Mouse (Mus musculus): ENCODE results near the gene Ccdc77.
A peak's percentile ranks its signal among the peaks of the same experiment; 100 is the strongest.

Gene Ccdc77

DNA sequence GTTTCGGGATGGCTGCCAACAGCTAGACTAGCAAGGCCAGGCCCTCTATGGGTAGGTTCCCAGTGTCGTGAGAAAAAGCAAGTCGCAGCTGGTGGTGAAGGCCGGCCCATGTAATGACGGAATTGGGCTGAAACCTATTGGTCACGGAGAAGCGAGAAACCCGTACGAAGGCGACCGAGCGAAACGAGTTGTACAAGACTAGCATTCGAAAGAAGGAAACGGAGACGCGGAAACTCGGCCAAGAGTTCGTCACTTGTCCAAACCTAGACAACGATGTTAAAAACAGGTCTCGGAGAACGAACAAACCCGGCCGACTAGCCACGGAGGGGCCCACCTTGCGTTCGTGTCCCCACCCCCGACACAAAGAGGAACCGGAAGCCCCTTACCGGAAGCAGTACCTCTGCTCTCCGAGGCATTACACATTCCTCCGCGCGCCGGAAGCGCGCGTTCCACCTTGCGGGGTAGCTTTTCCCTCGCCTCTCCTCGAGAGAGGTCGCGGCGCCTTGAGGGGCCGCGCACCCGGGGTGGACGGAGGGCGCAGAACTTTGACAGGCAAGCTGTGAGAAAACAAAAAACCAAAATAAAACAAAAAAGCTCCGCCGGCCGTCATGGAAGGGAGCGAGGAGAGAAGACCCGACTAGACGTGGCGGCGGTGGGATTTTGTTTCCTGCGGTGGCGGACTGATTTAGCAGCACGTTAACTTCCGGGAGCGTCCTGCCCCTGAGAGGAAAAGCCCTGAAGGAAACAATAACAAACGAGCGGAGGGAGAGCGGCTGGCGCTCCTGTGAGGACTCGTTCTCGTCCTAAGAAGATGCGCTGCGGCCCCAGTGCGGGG lies at the start of gene Ccdc77, which contains the start of gene Kdm5a:
TSS of gene Ccdc77 (minus strand) at position 687 of the 835 bp plus-strand sequence.
TSS of gene Kdm5a (plus strand) at position 437 of the 835 bp plus-strand sequence.
- peak; percentile 96 for DNase-seq

DNA sequence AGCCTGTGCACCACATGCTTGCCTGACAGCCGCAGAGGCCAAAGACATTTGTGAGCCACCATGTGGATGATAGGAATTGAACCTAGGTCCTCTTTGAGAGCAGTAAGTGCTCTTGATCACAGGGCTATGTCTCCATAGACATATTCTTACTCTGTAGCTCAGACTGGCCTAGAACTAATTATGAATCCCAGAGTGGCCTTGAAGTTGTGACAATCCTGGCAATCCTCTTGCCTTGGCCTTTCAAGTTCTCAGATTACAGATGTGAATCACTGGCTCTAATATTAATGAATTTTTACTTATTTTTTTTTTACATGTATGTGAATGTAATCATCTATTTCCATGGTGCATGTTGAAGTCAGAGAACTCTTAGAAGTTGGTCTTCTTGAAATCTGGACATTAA lies 39.8 kb upstream of the Ccdc77 start:
- DNase-seq = no peak

DNA sequence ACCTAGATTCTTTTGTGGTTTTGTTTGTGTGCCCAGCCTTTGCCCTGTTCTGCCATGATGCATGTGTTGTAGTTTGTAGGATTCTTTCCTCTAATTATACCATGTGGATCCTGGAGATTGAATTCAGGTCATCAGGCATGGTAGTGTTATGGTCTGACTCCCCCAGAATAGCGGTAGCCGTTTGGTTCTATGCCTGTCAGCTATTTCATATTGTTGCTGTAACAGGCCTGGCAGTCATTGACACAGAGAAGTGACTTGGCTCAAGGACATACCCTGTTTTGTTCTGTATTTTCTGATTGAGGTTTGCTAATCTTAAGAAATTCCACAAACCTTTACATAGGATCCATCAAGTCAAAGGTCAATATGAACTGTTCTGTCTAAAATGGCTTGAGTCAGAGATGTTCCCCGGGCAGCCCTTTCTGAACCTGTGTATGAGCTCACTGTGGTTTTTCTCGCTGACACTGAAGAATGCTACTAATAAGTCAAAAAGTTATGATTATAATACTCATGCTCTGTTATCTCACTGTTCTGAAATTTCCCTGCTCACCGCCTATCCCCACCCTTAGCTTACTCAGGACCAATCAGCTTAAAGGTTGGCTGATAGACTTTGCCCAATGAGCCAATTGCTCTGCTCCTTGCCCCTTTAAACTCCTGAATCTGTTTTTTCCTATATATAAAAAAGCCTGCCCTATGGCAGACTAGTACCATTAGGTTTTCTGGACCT lies 31.6 kb upstream of the Ccdc77 start:
- DNase-seq = no peak

DNA sequence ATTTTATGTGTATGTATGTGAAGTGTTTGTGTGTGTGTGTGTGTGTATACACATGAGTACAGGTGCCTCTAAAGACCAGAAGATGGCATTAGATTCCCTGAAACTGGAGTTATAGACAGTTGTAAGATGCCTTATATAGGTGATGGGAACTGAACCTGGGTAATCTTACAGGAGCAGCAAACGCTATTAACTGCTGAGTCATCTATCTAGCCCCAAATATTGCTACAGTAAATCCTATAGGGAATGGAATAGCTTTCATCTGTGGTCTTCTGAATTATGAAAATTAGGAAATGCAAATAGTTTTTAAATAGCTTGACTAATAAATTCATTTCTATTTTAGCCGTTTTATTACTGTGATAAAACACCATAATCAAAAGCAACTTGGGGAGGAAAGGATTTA lies 28.6 kb upstream of the Ccdc77 start:
- no peak for DNase-seq

DNA sequence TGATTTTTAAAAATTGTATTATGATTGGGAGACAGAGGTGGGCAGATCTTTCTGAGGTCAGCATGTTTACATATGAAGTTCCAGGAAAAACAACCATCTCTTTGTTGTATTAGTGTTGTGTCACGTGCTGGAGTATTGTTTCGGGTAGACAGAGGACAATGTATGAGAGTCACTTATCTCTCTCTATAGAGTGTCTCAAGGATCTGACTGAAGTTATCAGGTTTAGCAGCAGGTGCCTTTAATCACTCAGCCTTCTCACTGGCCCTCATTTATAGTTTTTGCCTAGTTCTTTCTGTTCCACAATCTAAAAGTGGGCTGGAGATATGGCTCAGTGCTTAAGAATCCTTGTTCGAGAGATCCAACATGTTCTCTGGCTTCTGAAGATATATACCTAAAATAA lies 25.9 kb upstream of the Ccdc77 start:
- no peak for DNase-seq

DNA sequence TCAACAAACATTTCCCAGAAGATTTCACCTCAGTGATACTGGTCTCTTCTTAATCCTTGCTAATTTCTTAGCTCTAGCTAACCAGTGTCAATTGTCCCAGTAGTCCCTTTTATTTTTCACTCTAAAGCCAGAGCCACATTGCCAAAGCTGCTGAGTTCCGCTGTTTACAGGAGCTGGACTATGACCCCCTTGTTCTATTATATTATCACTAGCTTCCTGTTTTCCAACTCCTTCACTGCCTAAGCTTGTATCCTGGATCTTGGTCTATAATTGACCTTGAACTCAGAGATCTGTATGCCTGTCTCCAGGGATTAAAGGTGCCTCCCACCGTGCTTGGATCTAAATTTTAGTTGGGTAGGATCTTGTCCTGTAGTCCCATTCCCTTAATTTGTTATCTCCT lies 12.6 kb upstream of the Ccdc77 start:
- DNase-seq = peak; percentile 46

DNA sequence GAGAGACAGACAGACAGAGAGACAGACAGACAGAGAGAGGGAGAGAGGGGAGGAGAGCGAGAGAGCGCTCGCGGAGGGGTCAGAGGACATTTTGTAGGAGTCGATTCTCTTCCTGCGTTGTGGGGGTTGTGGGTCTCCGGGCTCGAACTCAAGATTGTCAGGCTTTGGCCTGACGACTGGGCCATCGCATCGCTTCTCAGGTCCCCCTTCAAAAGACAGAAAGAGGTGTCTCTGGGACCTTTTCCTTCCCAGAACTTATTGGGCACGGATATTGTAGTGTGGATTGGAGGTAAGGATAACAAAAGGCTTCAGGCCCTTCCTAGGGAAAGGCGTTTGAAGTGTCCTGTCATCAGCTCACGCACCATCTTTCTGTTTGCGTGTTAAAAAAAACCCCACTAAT lies 877 bp upstream of the Ccdc77 start:
- DNase-seq = no peak

DNA sequence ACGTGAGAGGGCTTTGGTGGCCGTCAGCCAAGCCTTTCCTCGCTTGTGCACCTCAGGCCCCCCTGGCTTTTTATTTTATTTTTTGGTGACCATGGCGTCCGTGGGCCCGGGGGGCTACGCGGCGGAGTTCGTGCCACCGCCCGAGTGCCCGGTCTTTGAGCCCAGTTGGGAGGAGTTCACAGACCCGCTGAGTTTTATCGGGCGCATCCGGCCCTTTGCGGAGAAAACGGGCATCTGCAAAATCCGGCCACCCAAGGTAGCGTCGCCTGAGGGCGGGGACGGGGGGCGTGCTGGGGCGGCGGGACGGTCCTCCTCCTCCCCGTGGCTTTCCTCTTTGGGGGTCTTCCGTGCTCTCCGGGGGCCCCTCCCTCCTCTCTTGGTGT lies 340 bp upstream of the Ccdc77 start:
- no peak for DNase-seq

DNA sequence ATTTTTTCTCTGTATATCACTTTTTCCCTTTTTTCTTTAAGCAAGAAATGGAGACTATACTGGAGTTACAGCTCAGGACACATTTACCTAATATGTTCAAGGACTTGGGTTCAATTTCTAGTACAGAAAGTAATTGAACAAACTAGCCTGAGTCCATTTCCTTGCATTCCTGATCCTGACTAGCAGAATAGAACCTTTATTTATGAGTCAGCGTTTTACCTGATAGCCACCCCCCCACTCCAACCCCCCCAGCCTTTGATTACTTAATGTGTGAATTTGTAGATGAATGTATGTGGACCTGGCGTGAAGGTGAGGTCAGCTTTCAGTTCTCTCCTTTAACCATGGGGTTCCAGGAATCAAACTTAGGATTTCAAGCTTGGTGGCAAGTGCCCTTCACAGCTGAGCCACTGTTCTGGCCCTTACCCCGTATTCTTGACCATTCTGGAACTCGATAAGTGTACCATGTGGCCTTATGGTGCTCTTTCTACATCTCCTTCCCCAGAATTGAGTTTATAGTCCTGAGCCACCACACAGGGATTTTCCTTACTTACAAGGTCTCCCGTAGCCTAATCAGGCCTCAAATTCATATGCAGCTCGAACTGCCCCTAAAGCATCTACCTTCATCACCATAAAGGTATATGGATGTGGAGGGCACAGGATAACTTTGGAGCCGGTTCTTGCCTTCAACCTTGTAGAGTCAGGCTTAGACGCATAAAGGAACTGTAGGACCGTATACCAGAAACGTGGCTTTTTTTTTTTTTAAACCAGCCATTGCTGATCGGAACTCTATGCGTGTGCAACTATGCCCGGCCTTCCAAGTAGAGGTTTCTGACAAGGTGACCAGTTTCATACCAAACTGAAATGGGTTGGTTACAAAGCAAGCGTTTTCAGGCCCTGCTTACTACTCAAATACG lies 1.1 kb downstream of the Ccdc77 start:
- DNase-seq = no peak

DNA sequence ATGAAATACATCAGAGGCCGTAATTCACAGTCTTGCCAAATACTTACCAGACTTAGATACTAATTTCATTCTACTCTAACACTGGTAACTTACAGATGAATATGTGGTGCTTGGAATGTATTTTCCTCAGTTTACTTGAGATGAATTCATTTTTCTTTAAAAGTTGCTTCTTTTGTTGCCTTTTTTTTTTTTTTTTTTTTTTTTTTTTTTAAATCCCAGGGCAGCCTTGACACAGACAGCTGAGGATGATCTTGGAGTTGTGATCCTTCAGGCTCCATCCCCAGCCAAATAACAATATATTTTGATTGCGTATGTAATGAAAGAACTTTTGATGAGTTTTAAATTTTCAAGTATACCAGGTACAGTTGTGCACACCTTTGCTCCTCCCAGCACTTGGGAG lies 2.0 kb downstream of the Ccdc77 start:
- no peak for DNase-seq

DNA sequence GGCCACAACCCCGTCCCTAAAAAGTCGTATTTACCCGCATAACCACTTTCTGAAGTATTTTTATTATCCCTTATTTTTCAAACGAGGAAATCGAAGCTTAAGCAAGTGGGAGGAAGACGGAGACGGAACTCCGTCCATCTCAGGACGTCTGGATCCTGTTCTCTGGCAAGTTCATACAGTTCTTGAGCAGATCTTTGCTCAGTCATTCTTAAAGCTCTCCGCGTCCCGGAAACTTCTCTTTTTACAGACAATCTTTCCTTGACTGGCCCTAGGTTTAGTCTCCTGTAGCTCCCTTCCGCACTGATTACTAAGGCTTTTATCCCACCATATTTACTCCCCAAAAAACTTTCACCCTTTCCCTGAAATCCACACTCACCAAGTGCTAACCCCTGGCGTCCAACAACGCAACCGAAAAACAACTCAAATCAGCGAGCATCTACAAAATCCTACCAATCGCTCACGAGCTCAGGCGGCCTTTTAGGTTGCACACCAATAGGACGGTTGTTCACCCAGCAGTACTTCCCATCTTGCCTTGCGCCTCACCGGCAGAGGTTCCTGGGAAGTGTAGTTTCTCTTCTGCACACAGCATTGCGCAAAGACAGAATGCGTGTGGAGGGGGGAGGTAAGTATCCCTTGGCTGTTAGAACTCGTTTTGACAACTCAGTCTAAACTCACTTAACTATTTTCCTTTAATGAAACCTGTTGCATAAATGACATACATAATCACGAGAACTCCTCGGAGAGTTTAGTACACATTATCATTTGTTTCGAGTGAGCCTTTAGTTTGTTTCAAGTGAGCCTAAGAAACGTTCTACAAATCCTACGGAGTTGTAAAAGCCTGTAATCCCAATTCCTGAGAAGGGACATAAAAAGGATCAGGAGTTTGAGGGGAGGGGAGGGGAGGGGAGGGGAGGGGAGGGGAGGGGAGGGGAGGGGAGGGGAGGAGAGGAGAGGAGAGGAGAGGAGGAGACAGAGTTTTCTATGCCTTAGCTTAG lies 6.9 kb downstream of the Ccdc77 start:
- DNase-seq = peak; percentile 90

DNA sequence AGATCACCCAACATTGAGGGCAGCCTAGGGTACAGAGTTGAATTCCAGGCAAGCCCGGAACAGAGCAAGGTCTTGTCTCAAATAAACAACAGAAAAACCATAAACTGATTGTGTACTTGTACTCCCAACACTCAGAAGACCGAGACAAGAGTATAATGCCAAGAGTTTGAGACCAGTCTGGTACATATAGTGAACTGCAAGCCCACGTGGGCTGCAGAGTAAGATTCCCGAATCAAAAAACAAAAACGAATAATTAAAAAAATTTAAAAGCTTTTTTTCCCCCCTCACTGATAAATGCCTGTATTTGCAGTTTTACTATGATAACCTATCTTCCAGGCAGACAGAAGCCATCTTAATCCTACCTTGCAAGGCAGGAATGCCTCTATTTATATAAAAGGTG lies 7.7 kb downstream of the Ccdc77 start:
- DNase-seq = no peak

DNA sequence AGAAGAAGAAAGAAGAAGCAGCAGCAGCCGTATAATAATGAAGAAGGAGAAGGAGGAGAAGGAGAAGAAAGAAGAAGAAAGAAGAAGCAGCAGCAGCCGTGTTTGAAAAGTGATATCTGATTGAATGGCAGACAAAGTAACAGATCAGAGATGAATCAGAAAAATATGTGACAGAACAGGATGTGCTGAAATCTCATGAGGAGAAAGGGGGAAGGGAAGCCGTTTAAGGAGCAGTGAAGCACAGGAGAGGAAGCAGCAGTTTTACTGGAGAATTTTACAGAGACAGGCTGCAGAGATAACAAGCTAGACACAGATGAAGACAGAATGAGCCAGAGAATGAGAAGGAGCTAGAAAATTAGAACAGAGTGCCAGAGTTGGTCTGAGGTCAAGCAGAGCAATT lies 15.2 kb downstream of the Ccdc77 start:
- DNase-seq = no peak

DNA sequence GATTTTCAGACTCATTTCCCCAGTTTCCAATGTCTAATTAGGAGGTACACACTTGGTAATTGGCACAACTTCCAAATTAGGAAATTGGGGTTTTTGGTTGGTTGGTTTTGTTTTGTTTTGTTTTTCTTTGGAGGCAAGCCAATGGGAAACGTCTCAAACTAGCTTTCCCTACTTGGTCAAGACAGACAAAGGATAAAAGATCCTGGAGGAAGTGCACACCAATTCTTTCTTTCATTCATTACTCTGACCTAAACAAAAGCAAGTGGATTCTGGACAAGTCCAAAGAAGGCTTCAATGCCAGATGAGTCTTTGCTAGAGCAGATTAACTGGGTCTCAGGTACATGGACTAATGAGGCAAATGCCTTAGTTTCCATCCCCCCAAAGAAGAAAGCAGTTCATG lies 20.2 kb downstream of the Ccdc77 start:
- DNase-seq = no peak

DNA sequence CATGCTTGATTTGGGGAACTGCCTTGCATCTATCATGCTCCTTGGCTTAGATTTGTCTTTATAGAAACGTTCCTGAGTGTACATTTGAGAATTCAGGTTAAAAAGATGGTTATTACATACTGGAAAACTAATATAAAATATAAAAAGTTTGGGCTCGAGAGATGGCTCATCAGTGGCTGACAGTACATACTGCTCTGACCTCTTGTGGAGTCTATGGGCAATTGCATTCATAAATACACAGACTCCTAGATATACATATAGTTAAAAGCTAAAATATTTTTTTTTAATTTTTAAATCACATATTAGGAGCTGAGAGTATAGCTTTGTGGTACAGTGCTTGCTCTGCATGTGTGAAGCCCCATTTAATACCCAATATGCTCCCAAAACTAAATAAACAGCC lies 31.8 kb downstream of the Ccdc77 start:
- DNase-seq = no peak

DNA sequence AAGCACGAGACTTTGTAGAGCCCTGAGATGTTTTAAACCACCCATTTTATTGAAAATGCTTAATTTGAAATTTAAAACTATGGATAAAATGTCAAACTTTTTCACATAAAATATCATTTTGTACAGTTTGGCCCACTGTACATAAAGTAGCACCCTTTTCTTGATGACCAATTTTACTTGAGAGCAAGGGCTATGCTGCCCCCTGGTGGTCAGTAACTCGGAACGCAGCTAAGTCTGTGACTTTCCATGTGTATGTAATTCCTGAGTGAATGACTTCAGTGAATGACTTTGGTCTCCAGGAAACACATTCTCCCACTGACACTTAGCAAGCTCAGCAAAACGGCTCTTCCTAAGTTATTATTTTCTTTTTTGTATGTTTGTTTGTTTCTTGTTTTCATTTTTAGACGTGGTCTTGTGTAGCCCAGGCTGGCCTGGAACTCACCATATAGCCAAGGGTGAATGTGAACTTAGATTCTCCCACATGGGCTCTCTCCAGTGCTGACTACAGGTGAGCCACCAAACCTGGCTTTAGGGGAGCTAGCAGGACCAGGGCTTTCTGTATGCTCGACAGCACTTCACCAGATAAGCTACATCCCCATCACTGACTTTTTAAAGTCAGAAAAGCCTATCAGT lies 39.8 kb downstream of the Ccdc77 start:
- DNase-seq = peak; percentile 73

DNA sequence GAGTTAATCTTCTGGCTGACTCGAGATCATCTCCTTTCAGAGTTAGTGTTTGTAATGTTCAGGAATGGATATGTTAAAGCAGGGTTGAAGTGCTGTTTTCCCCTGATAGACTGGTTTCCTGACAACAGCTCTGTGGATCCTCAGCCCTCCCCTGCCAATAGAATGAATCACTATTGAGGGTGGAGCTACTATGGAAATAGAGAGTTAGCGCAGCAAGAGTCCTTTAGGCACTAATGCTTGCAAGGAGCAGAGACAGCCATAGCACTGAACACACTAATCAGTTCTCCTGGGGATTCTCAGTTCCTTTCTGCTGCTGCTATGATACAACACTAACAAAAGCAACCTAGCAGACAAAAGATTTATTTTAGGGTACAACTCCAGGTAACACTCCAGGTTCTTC lies 43.8 kb downstream of the Ccdc77 start:
- DNase-seq = no peak

DNA sequence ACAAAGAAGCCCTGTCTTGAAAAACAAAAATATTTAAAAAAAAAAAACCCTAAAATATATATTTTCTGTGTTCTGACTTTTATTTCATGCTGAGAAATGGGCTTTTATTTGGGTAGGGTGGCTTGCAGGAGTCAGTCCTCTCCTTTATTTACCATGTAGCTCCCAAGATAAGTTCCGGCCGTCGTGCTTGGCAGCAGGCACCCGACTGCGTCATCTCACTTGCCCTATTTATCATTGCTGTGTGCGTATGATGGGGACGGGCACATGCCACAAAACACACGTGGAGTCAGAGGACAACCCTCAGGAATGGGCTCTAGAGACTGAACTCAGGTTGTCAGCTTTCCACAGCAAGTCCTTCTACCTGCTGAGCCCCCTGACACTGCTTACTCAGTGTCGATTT lies 45.0 kb downstream of the Ccdc77 start:
- DNase-seq = no peak

DNA sequence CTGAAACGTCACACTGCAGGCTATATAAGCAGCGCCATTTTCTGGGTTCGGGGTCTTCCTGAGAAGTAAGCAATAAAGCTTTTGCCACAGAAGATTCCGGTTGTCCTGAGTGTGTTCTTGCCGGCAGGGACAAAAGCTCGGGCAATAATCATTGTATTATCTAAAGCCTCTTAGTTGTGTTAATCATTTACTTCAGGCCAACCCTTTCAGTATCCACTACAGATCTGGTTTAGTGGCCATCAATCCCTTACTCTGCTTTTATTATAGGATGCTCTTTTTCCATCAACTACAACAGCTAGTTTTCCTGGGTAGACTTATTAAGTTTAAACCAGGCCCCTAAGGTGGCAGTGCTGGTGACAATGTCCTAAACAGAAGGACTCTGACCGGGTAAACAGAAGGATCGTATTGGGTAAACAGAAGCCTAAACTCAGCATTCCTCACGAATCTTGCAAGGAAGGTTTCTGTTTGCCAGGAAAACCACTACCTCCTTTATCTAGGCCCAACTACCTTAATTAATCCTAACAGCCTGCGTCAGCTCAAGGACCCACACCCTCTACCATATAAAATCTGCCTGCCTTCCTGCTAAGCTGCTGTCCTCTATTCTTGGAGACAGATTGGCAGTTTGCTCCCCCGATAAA lies 45.8 kb downstream of the Ccdc77 start:
- DNase-seq = no peak

DNA sequence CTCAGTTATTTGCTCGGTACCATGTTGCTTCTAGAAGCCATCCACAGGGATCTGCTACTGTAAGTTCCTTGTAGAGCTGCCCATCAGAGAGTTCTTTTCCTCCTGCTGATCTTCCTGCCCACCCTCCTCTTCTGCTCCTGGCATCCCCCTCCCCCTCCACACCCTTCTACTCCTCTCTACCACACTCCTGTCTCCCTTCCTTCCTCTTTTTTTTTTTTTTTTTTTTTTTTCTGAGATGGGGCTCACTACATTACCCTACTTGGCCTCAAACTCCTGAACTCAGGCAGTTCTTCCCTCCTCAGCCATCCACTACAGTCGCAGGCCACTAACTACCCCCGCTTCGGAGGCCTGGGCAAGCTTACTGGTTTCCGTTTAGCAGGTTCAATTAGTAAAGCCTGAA lies 51.7 kb downstream of the Ccdc77 start:
- DNase-seq = no peak

DNA sequence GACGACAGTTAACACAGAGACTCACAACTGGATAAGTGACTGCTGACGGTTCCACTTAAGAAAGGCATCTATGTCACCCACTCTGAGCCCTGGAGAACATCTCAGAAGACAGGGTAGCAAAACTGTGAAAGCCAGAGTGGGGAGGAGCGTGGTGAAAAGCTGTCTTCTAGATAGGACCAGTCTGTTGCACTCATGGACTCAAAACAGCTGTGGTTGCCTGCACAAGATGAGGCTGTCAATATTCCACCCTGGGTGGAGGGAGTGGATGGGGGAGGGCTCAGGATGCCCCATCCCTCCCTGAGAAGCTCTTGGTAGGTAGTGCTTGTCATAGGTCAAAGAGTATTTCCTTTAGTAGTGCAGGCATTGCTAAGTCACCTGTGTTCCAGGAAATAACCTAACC lies 54.4 kb downstream of the Ccdc77 start:
- DNase-seq = peak; percentile 29

All from kidney, adult 9 months (tissue).